Mouse (Mus musculus): ENCODE data around the gene Senp2.
A peak's percentile ranks its signal among the peaks of the same experiment; 100 is the strongest.

Gene Senp2

DNA sequence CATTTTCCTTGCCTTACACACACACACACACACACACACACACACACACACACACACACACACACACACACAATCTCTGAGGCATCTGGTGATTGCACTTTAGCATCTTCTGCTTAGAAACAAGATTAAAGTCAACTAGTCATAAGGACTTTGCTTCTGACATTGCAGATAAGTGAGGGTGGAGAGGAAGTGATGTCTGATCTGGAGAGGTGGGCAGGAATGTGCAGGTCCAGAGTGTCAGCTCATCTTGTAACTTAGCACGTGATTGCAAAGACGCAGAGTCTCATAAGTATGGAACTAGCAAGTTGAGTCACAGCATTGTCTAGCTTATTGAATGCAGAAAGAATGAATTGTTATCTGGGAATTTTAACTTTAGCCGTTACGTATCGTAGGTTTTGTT, 18.2 kb downstream of the Senp2 start:
- no peak for DNase-seq

DNA sequence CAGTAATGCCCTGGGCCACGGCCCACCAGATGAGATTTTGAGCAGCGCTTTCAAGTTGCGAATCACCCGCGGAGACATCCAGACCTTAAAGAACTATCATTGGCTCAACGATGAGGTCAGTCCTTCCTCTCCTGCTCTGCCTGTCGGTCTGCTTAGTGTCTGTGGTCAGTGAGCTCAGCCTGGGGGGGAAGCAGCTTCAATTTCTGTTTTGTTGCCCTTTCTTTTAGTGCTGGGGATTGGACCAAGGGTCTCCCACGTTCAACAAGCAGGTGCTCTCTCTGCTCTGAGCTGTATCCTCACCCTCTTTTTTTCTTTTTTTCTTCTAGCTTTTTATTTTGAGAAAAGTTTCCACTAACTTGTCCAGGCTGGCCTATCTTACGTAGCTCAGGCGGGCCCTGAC, 29.3 kb downstream of the Senp2 start:
- no peak for DNase-seq

- DNase-seq: no peak
Observed at GRCm38 (mm10) chr16:22039978-22040377, 30.7 kb downstream of the Senp2 start.

- DNase-seq: no peak
Observed at GRCm38 (mm10) chr16:22043830-22044229, 34.5 kb downstream of the Senp2 start.

GRCm38 (mm10) chr16:22045930-22046329, 36.6 kb downstream of the Senp2 start:
- no peak for DNase-seq

DNA sequence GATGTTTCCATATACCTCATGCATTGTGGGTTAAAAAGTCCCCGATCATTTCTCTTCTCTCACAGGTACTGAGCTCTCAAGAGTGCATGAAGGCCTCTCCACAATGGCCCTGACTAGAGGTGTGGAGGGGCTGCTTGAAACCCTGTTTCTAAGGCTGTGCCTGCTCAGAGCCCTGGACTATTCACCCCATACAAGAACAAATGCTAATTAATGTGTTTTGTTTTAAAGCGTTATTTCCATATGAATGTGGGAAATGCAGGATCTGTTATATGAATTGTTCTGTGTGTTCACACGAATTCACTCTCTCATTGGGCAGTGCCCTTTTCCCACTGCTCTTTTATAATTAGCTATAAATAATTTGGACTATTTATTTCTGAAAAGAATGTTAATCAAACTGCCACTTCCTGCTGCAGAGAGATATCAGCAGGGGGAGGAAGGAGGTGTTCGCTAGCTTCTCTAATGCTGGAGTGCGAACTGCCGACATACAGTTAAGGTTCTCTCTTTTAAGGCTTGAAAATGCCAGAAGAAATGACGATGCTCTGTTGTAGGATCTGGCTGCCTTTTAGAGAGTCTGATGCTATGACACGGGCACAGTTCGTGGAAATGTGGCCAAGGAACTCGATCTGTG, 37.6 kb downstream of the Senp2 start:
- no peak for DNase-seq

- no peak for DNase-seq
Observed at GRCm38 (mm10) chr16:22053411-22053810, 44.1 kb downstream of the Senp2 start.

- no peak for DNase-seq
Observed at GRCm38 (mm10) chr16:22057498-22057897, 48.2 kb downstream of the Senp2 start.

- no peak for DNase-seq
Observed at GRCm38 (mm10) chr16:22058871-22059270, 49.6 kb downstream of the Senp2 start.

DNA sequence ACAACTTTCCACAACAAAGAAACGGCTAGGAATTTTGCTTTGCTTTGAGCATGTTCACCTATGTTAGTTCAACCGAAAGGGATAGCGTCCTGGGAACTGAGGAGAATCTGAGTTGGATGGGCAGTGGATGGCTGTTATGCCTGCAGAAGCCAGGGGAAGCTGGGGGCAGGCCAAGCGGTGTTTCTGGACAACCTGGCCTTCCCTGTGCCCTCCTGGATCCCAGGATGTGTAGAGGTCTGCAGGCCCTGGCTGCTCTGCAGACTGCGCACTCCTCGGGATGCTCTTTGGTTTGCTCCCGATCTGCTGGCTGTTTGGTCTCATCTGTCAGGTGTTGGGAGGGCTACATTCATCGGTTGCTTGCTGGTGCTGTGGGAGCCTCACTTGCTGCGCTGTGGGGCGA, 51.1 kb downstream of the Senp2 start:
- no peak for DNase-seq

- no peak for DNase-seq
Observed at GRCm38 (mm10) chr16:22061555-22062160, 52.4 kb downstream of the Senp2 start.

DNA sequence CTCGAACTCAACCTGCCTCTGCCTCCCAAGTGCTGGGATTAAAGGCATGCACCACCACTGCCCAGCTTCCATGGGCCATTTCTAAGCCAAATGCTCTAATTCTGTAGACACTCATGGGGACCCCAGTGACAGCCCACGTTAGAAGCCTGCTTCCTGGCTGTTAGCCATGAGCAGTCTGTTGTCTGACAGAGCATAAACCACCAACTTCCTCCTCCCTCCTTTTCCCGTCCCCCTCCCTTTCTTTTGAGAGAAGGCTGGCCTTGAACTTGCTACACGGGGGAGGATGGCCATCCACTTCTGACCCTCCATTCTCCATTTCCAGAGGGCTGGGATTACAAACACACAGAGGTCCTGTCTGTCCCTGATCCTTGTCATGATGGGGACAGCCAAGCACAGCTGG, 53.0 kb downstream of the Senp2 start:
- no peak for DNase-seq

DNA sequence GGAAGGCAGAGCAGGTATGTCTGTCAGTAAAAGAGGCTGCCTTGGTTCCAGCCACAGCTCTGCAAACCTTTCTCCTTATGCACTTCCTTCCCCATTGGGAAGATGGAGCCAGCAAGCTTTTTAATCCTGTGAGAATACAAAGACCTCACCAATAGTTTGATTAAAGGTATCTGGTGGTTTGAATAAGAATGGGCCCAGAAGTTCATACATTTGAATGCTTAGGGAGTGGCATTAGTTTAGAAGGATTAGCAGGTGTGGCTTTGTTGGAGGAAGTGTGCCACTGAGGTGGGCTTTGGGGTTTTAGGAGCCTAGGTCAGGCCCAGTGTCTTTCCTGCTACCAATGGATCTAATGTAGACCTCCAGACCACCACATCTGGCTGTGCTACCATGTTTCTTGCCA, 56.3 kb downstream of the Senp2 start:
- DNase-seq: no peak

GRCm38 (mm10) chr16:22067406-22067805, 58.1 kb downstream of the Senp2 start:
- DNase-seq: no peak

DNA sequence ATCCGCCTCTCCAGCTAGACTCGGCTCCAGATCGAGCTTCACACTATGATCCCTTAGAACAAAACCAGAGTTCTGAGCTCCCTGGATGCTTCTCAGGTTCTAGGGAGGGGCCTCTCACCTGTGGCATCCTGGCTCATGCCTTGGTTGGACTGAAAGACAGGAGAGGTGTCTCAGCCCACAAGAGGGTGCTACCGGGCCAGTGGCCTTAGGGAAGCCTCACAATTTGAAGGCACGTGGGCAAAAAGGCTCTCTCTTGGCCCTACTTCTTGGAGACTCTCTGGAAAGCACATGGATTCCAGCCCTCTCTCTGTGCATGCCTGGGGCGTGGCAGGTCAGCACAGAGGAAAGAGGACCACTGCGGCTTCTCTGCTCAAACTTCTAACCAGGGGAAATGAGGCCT, 62.1 kb downstream of the Senp2 start:
- DNase-seq: peak; percentile 10

DNA sequence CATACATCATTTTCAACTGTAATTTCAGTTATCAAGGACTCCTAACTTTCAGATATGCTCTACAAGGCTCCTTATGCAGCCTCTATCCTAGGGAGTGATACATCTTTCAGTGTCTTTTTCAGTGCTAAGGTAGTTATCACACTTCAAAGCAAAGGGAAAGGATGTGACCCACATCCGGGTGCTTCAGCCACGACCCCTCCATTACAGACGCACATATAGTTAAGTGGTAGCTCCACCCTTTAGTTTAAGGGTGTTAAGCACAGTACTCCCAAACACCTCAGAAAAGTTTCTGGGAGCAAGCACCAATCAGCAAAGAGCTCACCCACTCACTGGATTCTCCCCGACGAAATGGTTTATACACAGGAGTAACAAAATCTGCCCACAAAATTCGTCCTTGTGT, 65.8 kb downstream of the Senp2 start:
- DNase-seq: no peak

- DNase-seq: peak; percentile 10
Observed at GRCm38 (mm10) chr16:22075829-22076619, 66.7 kb downstream of the Senp2 start.

DNA sequence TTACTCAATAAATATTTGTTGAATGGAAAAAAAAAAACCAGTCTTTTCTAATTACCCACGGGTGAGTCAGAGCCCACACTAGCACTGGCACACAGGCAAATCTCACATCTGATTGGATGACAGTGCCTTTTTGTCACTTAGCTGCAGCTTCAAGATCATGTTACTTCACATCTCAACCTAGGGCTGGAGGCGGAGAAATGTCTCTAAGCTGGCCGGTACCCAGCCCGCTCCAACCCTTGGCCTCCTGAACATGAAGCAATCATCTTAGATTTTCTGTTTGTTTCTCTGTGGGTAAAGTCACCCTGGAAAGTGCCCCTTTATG, 67.3 kb downstream of the Senp2 start:
- no peak for DNase-seq

DNA sequence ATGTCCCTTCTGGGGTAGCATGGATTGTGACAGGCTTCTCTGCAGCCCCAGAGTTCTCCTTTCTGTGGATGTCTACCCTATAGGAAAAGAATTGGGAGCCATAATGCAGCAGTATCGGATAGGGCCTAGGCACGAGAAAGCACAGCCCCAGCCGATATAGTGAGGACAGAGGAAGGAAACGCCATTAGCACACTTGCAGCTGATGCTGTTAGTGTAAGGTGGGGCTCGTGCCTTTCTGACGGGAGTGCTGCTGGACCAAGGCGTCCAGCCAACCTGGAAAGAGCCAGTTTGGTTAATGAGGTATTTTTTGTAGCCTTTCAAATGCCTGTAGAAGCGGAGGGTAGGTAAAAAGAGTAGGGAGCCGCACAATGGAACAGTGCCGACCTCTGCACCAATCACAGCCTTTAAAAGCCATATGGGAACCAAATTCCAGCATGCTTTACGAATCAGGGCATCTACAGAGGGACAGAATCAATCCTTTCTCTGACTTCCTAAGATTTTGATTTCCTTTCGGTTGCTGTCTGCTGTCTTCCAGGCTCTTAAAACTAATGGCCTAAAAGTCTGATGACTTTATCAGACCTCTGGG, 70.9 kb downstream of the Senp2 start:
- no peak for DNase-seq

DNA sequence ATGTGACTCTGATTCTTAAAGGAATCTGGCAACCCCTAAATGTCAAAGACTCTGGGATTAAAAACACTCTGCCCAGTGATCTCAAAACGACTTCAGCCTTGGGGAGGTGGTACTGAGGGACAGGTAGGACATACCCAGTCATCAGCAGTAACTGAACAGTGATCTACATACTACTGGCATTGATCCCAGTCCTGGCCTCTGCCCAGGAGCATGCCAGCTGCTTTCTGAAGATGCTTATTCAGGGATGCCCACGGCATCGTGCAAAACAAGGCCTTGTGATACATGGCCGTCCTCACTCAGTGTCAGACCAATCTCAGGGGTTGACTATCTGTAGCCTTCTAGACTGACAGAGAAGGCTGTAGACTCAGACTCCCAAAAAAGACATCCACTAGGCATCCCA, 76.1 kb downstream of the Senp2 start:
- DNase-seq: no peak

- no peak for DNase-seq
Observed at GRCm38 (mm10) chr16:22091255-22091783, 82.0 kb downstream of the Senp2 start.

GRCm38 (mm10) chr16:22095751-22096150, 86.5 kb downstream of the Senp2 start:
- DNase-seq: no peak

- no peak for DNase-seq
Observed at GRCm38 (mm10) chr16:22097659-22098058, 88.4 kb downstream of the Senp2 start.

Measured in embryo, embryonic 11 days (tissue).